22 mouse cellular contexts compared by ENCODE assay signal in the genomic region with DNA sequence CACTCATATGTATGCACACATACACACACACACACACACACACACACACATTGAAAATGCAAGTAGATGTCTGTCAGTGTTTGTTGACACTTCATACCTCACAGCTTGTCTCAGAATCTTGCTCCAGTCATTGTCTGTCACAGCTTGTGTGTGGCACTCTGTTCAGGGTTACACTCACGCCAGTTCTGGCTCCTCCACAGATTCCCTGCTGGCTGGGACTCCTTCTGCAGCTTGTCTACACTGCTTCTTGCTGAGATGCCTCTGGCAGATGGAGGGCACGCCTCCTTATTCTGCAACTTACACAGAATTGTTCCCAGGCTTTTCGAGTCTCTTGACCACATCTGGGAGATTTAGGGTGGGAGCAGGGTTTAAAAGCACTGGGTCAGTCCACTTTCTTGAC.
A peak's percentile ranks its signal among the peaks of the same experiment; 100 is the strongest.
DNase-seq lines count a peak whose midpoint lies in the region; ATAC-seq lines count a peak whose summit lies in the region.
"Had no signal": no experiment of that assay in that cellular context is flagged by ENCODE, and none has a peak within 500 bp of the region (broad histone marks: within the 10 kb centered on the region; RNA-seq: fewer than 3 reads in every experiment).

No protein-coding gene starts in this region.

- H3K9me3 ChIP-seq in forebrain, embryonic 15.5 days = no peaks in the 10 kb centered on the region
- no peaks in the 10 kb centered on the region for H3K9me3 ChIP-seq in forebrain, embryonic 11.5 days (ENCODE audit: control insufficient read depth, low read length)
- no peaks in the 10 kb centered on the region for H3K9me3 ChIP-seq in forebrain, embryonic 16.5 days (ENCODE audit: control insufficient read depth, low read length)
- H3K9me3 ChIP-seq: heart, embryonic 12.5 days; kidney, embryonic 15.5 days; limb, embryonic 13.5 days; liver, embryonic 12.5 days; midbrain, embryonic 13.5 days had no signal

- no peak overlapping the region for H3K4me3 ChIP-seq in forebrain, embryonic 15.5 days
- no peak overlapping the region for H3K4me3 ChIP-seq in forebrain, embryonic 11.5 days (ENCODE audit: low read depth, low read length)
- H3K4me3 ChIP-seq in forebrain, embryonic 16.5 days (replicated peaks; ENCODE audit: low read length) = no peak overlapping the region
- H3K4me3 ChIP-seq: heart, embryonic 12.5 days; kidney, embryonic 15.5 days; limb, embryonic 13.5 days; liver, embryonic 12.5 days; midbrain, embryonic 13.5 days had no signal

- H3K4me1 ChIP-seq in forebrain, embryonic 15.5 days = no peaks in the 10 kb centered on the region
- no peaks in the 10 kb centered on the region for H3K4me1 ChIP-seq in forebrain, embryonic 11.5 days (replicated peaks; ENCODE audit: control insufficient read depth, insufficient read depth, low read length)
- H3K4me1 ChIP-seq in forebrain, embryonic 16.5 days (replicated peaks; ENCODE audit: control insufficient read depth, insufficient read depth, low read length) = no peaks in the 10 kb centered on the region
- H3K4me1 ChIP-seq: heart, embryonic 12.5 days; kidney, embryonic 15.5 days; liver, embryonic 12.5 days; midbrain, embryonic 13.5 days had no signal

- no peak overlapping the region for H3K4me2 ChIP-seq in forebrain, embryonic 15.5 days (replicated peaks)
- no peak overlapping the region for H3K4me2 ChIP-seq in forebrain, embryonic 11.5 days (ENCODE audit: low read depth, low read length, severe bottlenecking)
- H3K4me2 ChIP-seq in forebrain, embryonic 16.5 days (ENCODE audit: low read length) = no peak overlapping the region
- H3K4me2 ChIP-seq: heart, embryonic 12.5 days; kidney, embryonic 15.5 days; limb, embryonic 13.5 days; liver, embryonic 12.5 days; midbrain, embryonic 13.5 days had no signal

- H3K27me3 ChIP-seq in forebrain, embryonic 15.5 days = no peaks in the 10 kb centered on the region
- H3K27me3 ChIP-seq in forebrain, embryonic 11.5 days (ENCODE audit: control insufficient read depth, insufficient read depth, low read length) = no peaks in the 10 kb centered on the region
- H3K27me3 ChIP-seq in forebrain, embryonic 16.5 days (replicated peaks; ENCODE audit: control insufficient read depth, insufficient read depth, low read length) = no peaks in the 10 kb centered on the region
- H3K27me3 ChIP-seq: heart, embryonic 12.5 days; kidney, embryonic 15.5 days; limb, embryonic 13.5 days; liver, embryonic 12.5 days; midbrain, embryonic 13.5 days had no signal

- no peak overlapping the region for H3K9ac ChIP-seq in forebrain, embryonic 15.5 days (replicated peaks)
- no peak overlapping the region for H3K9ac ChIP-seq in forebrain, embryonic 11.5 days (ENCODE audit: low read length)
- H3K9ac ChIP-seq in forebrain, embryonic 16.5 days (replicated peaks; ENCODE audit: low read depth, low read length) = no peak overlapping the region
- H3K9ac ChIP-seq: heart, embryonic 12.5 days; kidney, embryonic 15.5 days; limb, embryonic 13.5 days; liver, embryonic 12.5 days; midbrain, embryonic 13.5 days had no signal

- no peaks in the 10 kb centered on the region for H3K36me3 ChIP-seq in forebrain, embryonic 15.5 days
- H3K36me3 ChIP-seq in forebrain, embryonic 11.5 days (ENCODE audit: control insufficient read depth, insufficient read depth, low read length) = no peaks in the 10 kb centered on the region
- H3K36me3 ChIP-seq in forebrain, embryonic 16.5 days (ENCODE audit: control insufficient read depth, insufficient read depth) = no peaks in the 10 kb centered on the region
- H3K36me3 ChIP-seq: heart, embryonic 12.5 days; kidney, embryonic 15.5 days; limb, embryonic 13.5 days; liver, embryonic 12.5 days; midbrain, embryonic 13.5 days had no signal

- H3K27ac ChIP-seq in forebrain, embryonic 15.5 days (replicated peaks) = no peak overlapping the region
- no peak overlapping the region for H3K27ac ChIP-seq in forebrain, embryonic 11.5 days (ENCODE audit: low read depth, low read length)
- H3K27ac ChIP-seq in forebrain, embryonic 16.5 days (ENCODE audit: low read length) = no peak overlapping the region
- H3K27ac ChIP-seq: kidney, embryonic 15.5 days; limb, embryonic 13.5 days; liver, embryonic 12.5 days; midbrain, embryonic 13.5 days had no signal

- no peak for ATAC-seq in cerebellum, adult (ENCODE audit: insufficient number of reproducible peaks, low FRiP score, low TSS enrichment)
- ATAC-seq in forebrain, embryonic 15.5 days (replicated peaks) = peak; percentile 73
- no peak for ATAC-seq in forebrain, embryonic 11.5 days (replicated peaks; ENCODE audit: low FRiP score)
- peak; percentile 58; the same call in 1 of the 2 replicates for ATAC-seq in forebrain, embryonic 16.5 days
- ATAC-seq: CD4-positive, CD25-positive, alpha-beta regulatory T cell, adult 4 months; liver, embryonic 12.5 days; midbrain, embryonic 13.5 days had no signal

- 58% methylated on average over 3 of the region's 3 CpGs for WGBS in forebrain, embryonic 15.5 days
- 71% methylated on average over 3 of the region's 3 CpGs for WGBS in forebrain, embryonic 11.5 days
- WGBS in forebrain, embryonic 16.5 days = 49% methylated on average over 3 of the region's 3 CpGs

- peak; percentile 31 to 63 for DNase-seq in cerebellum, postnatal 10 days
- DNase-seq in forebrain, embryonic 11.5 days (ENCODE audit: low spot score) = no peak
- DNase-seq in layer of hippocampus, postnatal 36 days = peak; percentile 9 to 10
- no peak for DNase-seq in layer of hippocampus, adult 11-12 months (ENCODE audit: low spot score)
- DNase-seq: gastrocnemius, postnatal 14 days; heart, adult 18-20 months; heart, postnatal 10 days; kidney, adult 11 months; kidney, postnatal 36 days; lung, adult 18-20 months; lung, postnatal 14 days; right cerebral cortex, postnatal 25 days; thymus, postnatal 14 days had no signal

Comparison
In these comparisons a context has a peak if more than half of its experiments do, and no peak if none do; other contexts are left out.
1. DNase-seq: peak in cerebellum, postnatal 10 days (2 of 2) and layer of hippocampus, postnatal 36 days (2 of 2); none in forebrain, embryonic 11.5 days (single experiment) and layer of hippocampus, adult 11-12 months (single experiment).
2. ATAC-seq: peak in forebrain, embryonic 15.5 days (single experiment) and forebrain, embryonic 16.5 days (single experiment); none in cerebellum, adult (single experiment) and forebrain, embryonic 11.5 days (single experiment).